Mouse (Mus musculus): Measurements from ENCODE around the gene Slc37a1.

GRCm38 (mm10) chr17:31294363-31295214 is 8.0 kb downstream of the Slc37a1 start:
- TF ChIP-seq CTCF (IDR thresholded peaks at IDR 0.05; ENCODE audit: borderline replicate concordance, insufficient read depth, low read depth, low read length) (no peak), POLR2A (IDR thresholded peaks at IDR 0.05; ENCODE audit: borderline replicate concordance, insufficient read depth, low read length) (no peak)
